Mouse (Mus musculus) ES-E14 (cell line): ENCODE measurements around the gene Crk.

ENCODE experiments used
- HCFC1 ChIP-seq: IDR thresholded peaks from 2 replicates; pipeline ENCODE4 v1.6.1; 2012; ENCODE audit warnings: low read length, inconsistent platforms, borderline replicate concordance; ENCODE audit not compliant: insufficient read depth
- MAFK ChIP-seq: IDR thresholded peaks from 2 replicates; pipeline ENCODE4 v1.6.1; 2014; ENCODE audit warnings: mild to moderate bottlenecking, low read depth, low read length, inconsistent platforms; ENCODE audit not compliant: insufficient read depth
- ZNF384 ChIP-seq: IDR thresholded peaks from 2 replicates; pipeline ENCODE4 v1.6.1; 2012; ENCODE audit warnings: low read depth, low read length, inconsistent platforms

GRCm38 (mm10) chr11:75687343-75687993 lies 8.4 kb downstream of the Crk start:
- TF ChIP-seq HCFC1: no peak
- TF ChIP-seq MAFK: no peak
- 0 out of 2 replicates have a peak, but pooled peaks have one; percentile 29 for TF ChIP-seq ZNF384
